Mouse (Mus musculus): ENCODE data around the gene Cfl2. TPM values are rescaled to one million over a fixed set of nuclear protein-coding genes. Genes with fewer than 3 reads are reported as not detected.

Gene Cfl2
- total RNA-seq, 4 experiments from 2014 or later, result 123 to 143 (median 139) TPM

DNA sequence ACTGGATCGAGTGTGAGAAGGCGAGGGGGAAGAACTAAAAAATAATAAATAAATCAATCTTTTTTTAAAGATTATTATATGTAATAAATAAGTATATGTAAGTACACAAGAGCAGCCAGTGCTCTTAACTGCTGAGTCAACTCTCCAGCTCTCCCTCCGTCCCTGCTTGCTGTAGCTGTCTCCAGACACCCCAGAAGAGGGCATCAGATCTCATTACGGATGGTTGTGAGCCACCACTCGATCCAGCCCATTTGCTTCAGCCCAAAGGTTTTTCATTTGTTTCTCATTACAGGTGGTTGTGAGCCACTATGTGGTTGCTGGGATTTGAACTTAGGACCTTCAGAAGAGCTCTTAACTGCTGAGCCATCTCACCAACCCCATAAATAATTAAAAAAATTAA, 32.8 kb downstream of the Cfl2 start:
- no peak for DNase-seq

DNA sequence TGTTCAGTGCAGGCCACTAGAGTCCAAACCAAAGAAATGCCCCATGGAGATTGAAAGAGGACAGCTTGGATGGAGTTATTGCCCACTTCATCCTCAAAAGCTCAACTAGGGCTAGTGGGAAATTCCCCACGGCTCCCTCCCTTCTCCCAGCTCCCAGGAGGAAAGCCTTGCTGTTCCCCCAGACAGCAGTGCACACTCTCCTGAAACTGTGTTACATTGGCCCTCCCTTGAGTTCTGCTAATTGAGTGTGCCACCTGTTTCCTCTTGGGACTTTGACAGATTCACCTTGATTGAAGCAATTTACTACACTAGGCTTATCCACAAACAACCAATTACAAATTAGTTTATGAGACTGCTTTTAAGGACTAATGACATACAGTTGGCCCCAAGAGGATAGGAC, 34.6 kb downstream of the Cfl2 start:
- no peak for DNase-seq

GRCm38 (mm10) chr12:54825202-54825601, 37.5 kb downstream of the Cfl2 start:
- DNase-seq, result no peak

- DNase-seq, result no peak
These were observed 39.7 kb downstream of the Cfl2 start for GRCm38 (mm10) chr12:54822836-54823426.

DNA sequence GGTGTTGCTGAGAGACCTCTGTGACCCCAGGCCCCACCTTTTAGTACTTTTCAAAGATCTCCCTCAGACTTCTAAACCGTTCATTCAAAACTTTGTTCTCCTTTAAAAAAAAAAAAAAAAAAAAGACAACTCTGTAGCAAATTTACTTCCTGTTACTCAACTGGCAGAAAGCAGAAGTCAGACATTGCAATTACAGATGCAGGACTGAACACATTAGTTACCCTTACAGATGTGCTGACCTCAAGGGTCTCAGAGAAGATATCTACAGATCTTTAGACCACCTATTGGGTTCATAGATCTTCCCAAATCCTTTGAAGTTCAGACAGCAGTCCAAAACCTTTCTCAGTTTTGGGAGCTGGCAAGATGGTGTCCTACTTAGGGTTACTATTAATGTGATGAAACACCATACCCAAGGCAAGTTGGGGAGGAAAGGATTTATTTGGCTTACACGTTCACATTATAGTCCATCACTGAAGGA, 42.0 kb downstream of the Cfl2 start:
- DNase-seq, result no peak

DNA sequence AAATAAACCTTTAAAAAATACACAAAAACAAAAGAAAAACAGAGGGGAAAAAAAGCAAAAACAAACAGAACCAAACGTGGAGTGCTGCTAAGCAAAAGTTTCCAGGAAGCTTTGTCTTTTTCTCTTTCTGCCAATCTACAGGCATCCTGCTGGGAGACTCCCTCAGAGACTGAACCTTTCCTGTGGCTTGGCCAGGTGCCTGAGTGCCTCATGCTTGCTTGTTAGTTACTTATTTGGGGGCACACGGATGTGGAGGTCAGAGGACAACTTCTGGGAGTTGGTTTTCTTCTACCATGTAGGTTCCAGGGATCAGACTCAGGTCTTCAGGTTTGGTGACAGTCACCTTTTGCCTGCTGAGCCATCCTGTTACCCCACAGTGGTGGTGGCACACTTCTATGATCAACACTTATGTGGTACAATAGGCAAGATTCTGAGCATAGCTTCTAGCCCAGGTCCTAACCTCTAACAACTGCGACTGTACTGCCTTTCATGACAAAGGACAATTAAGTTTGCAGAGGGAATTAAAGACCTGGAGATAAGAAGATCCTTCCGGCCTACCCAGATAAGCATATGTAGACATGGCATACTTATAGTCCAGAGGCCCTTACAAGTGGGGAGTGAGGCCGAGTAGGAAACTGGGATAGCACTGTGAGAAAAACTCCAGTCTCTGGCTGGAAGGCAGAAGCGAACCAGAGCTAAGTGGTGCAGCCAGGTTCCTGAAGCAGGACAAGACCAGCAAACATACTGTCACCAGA, 43.3 kb downstream of the Cfl2 start:
- DNase-seq, result no peak

- DNase-seq, result no peak
These were observed 52.5 kb downstream of the Cfl2 start for GRCm38 (mm10) chr12:54810142-54810541.

Other genes starting within 250 kb of the Cfl2 start
- gene Sptssa, start 206.3 kb downstream of the Cfl2 start, total RNA-seq (2022), result 100 to 1,000 TPM in 2 of 4 experiments, 10 to 100 TPM in 2; 75.7 to 119 (median 102) TPM
- gene Eapp, start 167.0 kb downstream of the Cfl2 start, total RNA-seq (2022), result 10 to 100 TPM; 29.9 to 39.0 (median 33.6) TPM
- 10 to 100 TPM; 59.4 to 81.4 (median 72.3) TPM for gene Snx6, start 67.2 kb downstream of the Cfl2 start, total RNA-seq (2022)
- not detected for gene Gm20403, start 123.7 kb upstream of the Cfl2 start, total RNA-seq (2022)
- gene Baz1a, start 151.5 kb upstream of the Cfl2 start, total RNA-seq (2022), result 10 to 100 TPM; 10.4 to 17.8 (median 14.6) TPM
- 10 to 100 TPM; 10.2 to 18.1 (median 12.7) TPM for gene 2700097O09Rik, start 217.2 kb upstream of the Cfl2 start, total RNA-seq (2022)
- 100 to 1,000 TPM; 101 to 209 (median 142) TPM for gene Srp54a, start 217.4 kb upstream of the Cfl2 start, total RNA-seq (2022)

All from adrenal gland, adult 8-10 months (tissue).